Mouse (Mus musculus): ENCODE results near the gene Fam69b. TPM values are rescaled to one million over a fixed set of nuclear protein-coding genes. Genes with fewer than 3 reads are reported as not detected.
A peak's percentile ranks its signal among the peaks of the same experiment; 100 is the strongest.

Gene Fam69b
- polyA plus RNA-seq, 3 experiments from 2014 or later = 1.2 to 4.2 (median 2.1) TPM

DNA sequence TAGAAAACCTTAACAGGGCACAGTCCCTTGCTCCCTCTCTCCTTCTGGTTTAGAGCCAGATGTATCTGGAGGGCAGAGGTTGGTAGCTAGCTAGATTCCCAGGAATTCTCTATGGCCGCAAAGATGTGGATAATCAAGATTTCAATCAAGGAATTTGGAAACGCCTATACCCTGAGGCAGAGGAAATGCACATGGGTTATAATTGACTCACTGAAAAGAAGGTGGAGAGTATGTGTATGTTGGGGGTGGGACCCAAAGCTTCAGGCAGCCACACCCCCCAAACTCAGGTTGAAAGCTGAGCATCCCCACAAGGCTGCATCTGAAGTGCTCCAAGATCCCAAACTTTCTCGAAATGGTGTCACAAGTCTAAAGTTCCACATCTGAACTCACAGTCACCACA lies 29.8 kb upstream of the Fam69b start:
- no peak for ATAC-seq

- ATAC-seq = no peak
Measured at GRCm38 (mm10) chr2:26599965-26600364, 28.3 kb upstream of the Fam69b start.

DNA sequence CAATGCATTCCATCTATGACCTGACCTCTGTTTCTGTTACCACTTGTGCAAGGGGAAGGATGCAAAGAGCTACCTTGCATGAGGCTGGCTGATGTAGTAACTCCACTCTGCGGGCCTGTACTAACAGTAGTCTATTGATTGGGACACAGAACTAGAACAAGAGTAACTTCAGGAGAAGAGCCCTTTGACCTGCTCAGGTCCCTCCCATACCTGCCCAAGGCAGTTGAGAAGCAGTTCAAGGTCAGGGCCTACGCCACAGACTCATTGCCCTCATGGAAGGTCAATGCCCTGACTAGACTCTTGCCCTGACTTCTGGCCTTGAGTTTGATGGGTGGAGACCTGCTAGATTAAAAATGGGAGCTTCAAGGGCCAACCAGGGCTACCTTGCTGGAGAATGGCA lies 27.6 kb upstream of the Fam69b start:
- ATAC-seq = no peak

DNA sequence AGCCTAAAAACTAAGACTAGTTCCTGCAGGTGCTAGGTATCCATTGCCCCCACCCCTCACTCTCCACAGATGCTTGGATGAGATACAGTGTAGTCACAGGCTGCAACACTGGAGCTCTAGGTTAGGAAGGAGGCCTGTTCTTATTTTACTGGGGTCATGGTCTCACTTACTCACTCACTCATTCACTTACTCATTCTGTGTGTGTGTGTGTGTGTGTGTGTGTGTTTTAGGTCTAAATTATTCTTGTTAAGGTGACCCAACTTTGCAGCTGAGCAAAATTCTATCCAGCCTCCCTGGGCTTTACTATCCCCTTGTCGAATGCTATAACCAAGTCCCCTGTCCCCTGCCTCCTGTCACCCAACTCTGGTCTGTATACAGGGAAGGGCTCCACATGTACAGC lies 26.7 kb upstream of the Fam69b start:
- ATAC-seq = no peak

DNA sequence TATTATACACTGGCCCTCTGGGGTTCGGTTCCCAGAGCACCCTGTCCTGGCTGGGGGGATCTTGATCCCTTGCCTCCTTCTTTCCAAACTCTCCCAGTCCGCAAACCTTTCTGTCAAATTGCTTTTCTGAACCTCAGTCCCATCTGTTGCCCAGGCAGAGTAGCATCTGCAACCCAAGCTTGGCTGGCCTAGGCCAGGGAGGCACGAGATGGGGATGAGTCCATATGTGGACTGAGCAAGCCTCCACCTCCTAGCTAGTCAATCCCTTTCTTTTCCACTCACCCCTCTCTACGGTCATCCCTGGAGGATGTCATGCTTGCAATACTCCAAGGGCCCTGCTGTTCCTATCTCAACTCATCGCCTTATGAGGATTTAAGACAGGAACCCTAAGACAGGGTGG lies 25.6 kb upstream of the Fam69b start:
- no peak for ATAC-seq

DNA sequence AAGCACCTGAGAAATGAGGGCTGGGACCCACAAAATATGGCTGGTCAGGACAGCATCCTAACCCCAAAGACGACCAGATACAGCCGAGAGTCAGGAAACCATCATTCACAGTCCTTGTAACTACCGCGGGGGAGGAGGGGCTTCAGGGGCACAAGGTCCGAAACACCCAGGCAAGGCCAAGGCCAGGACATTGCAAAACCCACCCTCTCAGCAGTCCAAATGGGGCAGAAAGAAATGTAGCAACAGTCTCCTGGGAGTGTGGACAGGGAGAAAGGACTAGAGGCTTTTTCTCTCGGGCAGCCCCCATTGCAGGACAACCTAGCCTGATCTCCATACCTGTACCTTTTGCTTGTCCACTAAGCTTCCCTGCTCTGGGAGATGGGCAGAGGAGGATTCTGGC lies 25.1 kb upstream of the Fam69b start:
- ATAC-seq = no peak

DNA sequence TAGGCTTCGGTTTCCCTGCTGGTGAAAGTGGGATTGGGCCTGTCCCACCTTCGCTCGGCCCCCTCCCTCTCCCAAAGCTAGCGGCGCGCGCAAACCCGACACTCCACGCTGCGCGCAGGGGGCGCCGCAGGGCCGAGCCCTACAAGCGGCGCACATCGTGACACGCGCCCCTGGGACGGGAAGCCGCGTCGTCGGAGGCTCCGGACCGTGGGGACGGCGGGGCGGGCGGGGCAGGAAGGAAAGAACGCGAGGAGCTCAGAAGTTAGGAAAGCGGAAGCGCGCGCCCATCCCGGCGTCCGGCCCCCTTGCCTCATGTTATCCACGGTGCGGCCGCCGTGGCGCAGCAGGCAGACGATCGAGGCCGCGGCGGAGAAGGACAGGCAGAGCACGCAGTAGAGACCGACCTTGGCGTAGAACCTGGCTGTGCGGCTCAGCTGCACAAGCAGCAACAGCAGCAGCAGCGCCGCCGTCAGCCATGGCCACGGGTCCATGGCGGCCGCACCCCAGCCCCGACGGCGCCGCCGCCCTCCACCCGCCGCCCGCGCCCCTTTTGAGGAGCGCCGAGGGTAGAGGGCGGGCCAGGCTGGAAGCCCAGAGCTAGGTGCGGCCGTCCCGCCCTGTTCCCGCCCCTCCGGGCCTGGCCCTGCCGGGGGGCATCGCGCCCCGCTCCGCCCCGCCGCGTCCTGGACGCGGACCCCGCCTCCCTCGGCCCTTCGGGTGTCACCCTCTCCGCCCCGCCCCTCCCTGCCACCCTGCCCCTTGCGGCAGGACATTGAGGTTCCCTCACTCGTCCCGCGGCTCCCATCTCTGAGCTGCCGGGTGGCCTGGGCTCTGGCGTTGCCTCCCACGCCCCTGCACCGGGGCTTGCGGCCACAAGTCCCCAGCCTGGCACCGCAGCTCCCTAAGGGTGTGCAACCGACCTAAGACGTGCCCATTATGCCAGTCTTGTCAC lies 24.3 kb upstream of the Fam69b start, which contains the start of gene Agpat2:
Gene Agpat2 (minus strand): TSS at position 698 of the 952 bp plus-strand sequence.
- peak; percentile 80 for ATAC-seq

GRCm38 (mm10) chr2:26605331-26605730 lies 22.9 kb upstream of the Fam69b start:
- ATAC-seq = no peak

GRCm38 (mm10) chr2:26606579-26606978 lies 21.7 kb upstream of the Fam69b start:
- no peak for ATAC-seq

GRCm38 (mm10) chr2:26607056-26607910 lies 21.0 kb upstream of the Fam69b start:
- no peak for ATAC-seq

- ATAC-seq = no peak
Measured at GRCm38 (mm10) chr2:26608781-26609180, 19.5 kb upstream of the Fam69b start.

GRCm38 (mm10) chr2:26609261-26609661 lies 19.0 kb upstream of the Fam69b start:
- ATAC-seq = no peak

- ATAC-seq = no peak
Measured at GRCm38 (mm10) chr2:26610526-26610925, 17.7 kb upstream of the Fam69b start.

DNA sequence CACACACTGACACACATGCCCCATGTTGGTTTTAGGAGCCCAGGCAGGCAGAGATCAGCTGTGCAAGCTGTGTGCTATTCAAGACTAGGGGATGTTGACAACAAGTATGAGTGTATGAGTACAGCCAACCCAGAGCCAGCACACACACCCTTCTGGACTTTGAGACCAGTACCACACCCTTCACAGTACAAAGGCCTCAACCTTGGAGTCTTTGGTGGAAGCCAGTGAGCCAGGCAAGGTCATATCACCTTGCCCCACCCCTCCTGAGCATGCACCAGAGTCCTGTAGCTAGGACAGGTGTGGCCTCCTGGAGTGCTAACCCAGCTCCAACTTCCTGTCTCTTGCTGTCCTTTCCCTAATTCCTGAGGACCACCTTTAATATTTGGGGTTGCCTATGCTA lies 17.2 kb upstream of the Fam69b start:
- no peak for ATAC-seq

GRCm38 (mm10) chr2:26611896-26612295 lies 16.4 kb upstream of the Fam69b start:
- no peak for ATAC-seq

- no peak for ATAC-seq
Measured at GRCm38 (mm10) chr2:26614903-26615302, 13.4 kb upstream of the Fam69b start.

DNA sequence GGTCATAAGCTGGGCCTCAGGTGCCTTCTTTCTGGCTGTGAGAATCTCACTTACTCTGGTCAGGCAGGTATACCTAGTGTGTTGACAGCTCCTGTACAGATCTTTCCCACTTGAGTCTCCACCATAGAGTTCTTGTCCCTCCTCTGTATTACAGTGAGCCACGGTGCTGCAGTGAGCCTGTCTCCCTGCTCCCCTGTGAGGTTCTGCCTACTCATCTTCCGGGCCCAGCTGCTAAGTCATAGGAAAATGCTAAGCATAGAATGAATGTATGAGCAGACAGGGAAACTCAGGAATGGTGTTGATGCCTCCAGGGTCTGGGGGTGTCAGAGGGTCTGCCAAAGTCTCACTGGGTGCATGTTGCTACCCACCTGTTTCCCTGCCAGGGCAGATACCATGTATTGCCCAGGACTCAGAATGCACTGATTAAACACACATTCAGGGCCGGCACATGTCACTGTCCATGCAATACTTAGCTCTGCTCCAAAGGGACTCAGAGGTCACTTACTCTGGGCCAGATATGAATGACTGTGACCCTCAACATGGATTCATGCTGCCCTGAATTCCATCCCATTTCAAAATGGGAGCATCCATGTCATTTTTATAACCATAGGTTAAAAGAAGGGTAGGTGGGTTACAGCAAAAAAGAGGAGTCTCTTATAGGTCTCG lies 12.7 kb upstream of the Fam69b start:
- no peak for ATAC-seq

DNA sequence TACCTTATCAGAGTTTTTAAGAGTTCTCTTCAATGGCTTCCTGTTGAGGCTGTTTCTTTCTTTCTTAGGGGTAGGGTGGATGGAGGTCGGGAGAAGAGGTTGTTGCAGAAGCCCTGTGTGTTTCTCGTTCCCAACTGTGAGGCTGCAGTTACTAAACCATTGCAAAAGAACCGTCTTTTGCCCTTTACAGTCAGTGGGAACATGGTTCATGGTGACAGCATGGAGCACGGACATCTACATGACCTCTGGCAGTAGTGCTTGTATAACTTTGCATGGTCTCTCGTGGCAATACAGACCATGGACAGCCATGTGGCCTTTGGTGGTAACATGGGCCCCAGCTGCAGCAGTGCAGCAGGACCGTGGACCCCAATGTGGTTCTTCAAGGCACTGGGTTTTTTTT lies 10.9 kb upstream of the Fam69b start:
- no peak for ATAC-seq

DNA sequence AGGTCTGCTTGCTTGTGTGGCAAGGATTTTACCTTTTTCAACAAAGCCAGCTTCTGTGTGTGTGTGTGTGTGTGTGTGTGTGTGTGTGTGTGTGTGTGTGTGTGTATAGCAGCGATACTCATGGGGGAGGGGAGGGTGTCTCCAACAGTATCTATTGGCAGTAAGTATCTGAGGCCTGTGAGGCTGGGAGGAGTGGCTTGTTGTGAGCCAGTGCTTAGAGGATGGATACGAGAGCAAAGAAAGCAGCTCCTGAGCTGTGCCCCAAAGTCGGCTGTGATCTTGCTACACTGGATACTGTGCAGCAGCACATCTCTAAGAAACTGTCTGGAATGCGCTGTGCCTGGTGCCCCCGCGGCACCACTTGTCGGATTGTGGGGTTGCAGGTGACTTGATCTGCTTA lies 10.3 kb upstream of the Fam69b start:
- no peak for ATAC-seq

DNA sequence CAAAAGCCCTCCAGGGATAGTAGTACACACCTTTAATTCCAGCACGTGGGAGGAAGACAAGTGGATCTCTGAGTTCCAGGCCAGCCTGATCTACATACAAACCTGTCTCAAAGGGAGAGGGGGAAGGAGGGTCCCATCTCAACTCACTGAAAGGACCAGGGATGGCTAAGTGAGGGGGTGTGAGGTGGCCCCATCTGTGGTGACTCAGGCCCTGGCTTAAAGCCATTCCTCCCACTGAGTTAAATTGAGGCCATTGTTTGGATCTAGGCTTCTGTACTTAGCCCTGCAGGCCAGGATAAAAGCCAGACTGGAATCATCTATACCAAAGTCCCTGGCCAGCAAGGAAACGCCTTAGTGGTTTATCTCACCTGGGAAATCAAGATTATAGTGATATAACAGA lies 7.0 kb upstream of the Fam69b start:
- no peak for ATAC-seq

DNA sequence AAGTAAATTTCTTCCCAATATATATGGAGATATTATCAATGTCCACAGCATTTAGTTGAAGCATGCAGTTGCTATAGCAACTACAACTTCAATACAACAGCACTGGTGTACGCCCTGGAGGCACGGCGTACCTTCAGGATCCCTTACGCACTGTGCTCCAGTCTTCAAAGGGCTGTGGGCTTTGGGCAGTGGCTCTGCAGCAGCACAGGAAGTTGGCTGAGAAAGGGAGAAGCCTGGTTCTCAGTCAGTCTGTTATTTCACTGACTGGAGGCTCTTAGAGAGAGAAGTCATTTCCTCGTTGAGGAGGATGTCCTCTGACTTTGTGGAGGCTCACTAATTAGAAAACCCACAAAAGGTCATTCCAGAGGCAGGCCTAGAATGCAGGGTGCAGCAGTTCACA lies 5.3 kb upstream of the Fam69b start:
- peak; percentile 60 for ATAC-seq

DNA sequence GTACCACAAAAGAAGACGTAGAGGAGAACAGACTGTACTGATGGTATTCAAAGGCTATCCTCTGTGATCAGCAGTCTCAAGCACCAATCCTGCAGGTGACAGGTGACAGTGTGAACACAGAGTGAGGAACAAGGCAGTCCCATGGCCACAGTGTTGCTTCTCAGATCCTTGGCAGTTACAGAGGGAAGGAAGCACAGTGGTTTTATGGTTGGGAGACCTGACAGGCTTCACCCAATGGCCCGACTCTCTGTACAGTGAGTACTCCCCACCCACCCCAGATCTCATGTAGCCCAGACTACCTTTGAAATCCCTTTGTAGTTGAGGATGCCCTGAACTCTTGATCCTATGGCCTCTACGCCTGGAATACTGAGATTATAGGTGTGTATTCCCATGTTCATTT lies 2.8 kb upstream of the Fam69b start:
- ATAC-seq = no peak

- no peak for ATAC-seq
Measured at GRCm38 (mm10) chr2:26626081-26626480, 2.2 kb upstream of the Fam69b start.
